Mouse (Mus musculus) midbrain, embryonic 14.5 days (tissue): ENCODE measurements at regions not wholly inside any gene's neighbourhood (a gene's known extent, or its start where the extent isn't known, plus 50 kb on each side); places are given as distances from the start of the nearest gene placed in this dataset.

Experiments used
- ATAC-seq: fragments of 200-750 bp; cut with Nextera tagmentation; 2 replicates; pipeline ENCODE4 v1.8.0; 2017; ENCODE audit warnings: moderate number of reproducible peaks, moderate library complexity; ENCODE audit not compliant: low FRiP score, low TSS enrichment
- DNase-seq: peaks from one replicate; pipeline ENCODE4 v3.0.0-alpha.2; 2015
- H3K27ac ChIP-seq: fragments of 300-500 bp; sonication (generic); replicated peaks from 2 replicates; pipeline ENCODE4 v1.5.1; 2014; ENCODE audit warnings: mild to moderate bottlenecking, low read depth, low read length, moderate library complexity
- H3K27me3 ChIP-seq: fragments of 300-500 bp; sonication (generic); 2 replicates; pipeline ENCODE4 v1.6.1; 2014; ENCODE audit warnings: low read length, control low read depth, mixed read lengths; ENCODE audit not compliant: control insufficient read depth, insufficient read depth
- H3K36me3 ChIP-seq: fragments of 300-500 bp; sonication (generic); 2 replicates; pipeline ENCODE4 v1.6.1; 2014; ENCODE audit warnings: low read length, control low read depth; ENCODE audit not compliant: control insufficient read depth, insufficient read depth
- H3K4me1 ChIP-seq: fragments of 300-500 bp; sonication (generic); 2 replicates; pipeline ENCODE4 v1.6.1; 2014; ENCODE audit warnings: mild to moderate bottlenecking, antibody characterized with exemption, low read length, control low read depth; ENCODE audit not compliant: control insufficient read depth, insufficient read depth
- H3K4me2 ChIP-seq: fragments of 300-500 bp; sonication (generic); 2 replicates; pipeline ENCODE4 v1.6.1; 2014; ENCODE audit warnings: mild to moderate bottlenecking, low read length, moderate library complexity
- H3K4me3 ChIP-seq: fragments of 300-500 bp; sonication (generic); replicated peaks from 2 replicates; pipeline ENCODE4 v1.5.1; 2014; ENCODE audit warnings: low read depth, low read length
- H3K9ac ChIP-seq: fragments of 300-500 bp; sonication (generic); replicated peaks from 2 replicates; pipeline ENCODE4 v1.6.1; 2014; ENCODE audit warnings: mild to moderate bottlenecking, low read length, moderate library complexity
- H3K9me3 ChIP-seq: fragments of 300-500 bp; sonication (generic); 2 replicates; pipeline ENCODE4 v1.6.1; 2016; ENCODE audit warnings: low read length, control low read depth, mixed read lengths; ENCODE audit not compliant: control insufficient read depth
- WGBS: fragments of 180-500 bp; shearing (Covaris S2); extraction: QIAGEN DNeasy Blood & Tissue Kit; methylation state at CpG from one replicate; pipeline ENCODE4 v1.1.7; 2014; 5-methylcytosine and 5-hydroxymethylcytosine counted together

GRCm38 (mm10) chrX:65241861-65242525 is 194.5 kb downstream of the Ctag2 start:
- DNase-seq (peak; percentile 3), ATAC-seq (no peak)
- no peaks in the 10 kb centered on the region for H3K36me3 ChIP-seq
- no peak overlapping the region for H3K27ac ChIP-seq
- no peaks in the 10 kb centered on the region for H3K4me1 ChIP-seq
- H3K9ac ChIP-seq: no peak overlapping the region
- H3K9me3 ChIP-seq: no peaks in the 10 kb centered on the region
- 87% methylated on average over 4 of the region's 4 CpGs for WGBS
- no peak overlapping the region for H3K4me3 ChIP-seq
- no peaks in the 10 kb centered on the region for H3K27me3 ChIP-seq
- no peak overlapping the region for H3K4me2 ChIP-seq

- DNase-seq (no peak), ATAC-seq (no peak)
- Histone ChIP-seq H3K4me3 (no peak overlapping the region), H3K4me2 (no peak overlapping the region), H3K4me1 (no peaks in the 10 kb centered on the region), H3K36me3 (no peaks in the 10 kb centered on the region), H3K27ac (no peak overlapping the region), H3K9me3 (no peaks in the 10 kb centered on the region), H3K9ac (no peak overlapping the region), H3K27me3 (no peaks in the 10 kb centered on the region)
- WGBS: 77% methylated on average over 2 of the region's 2 CpGs
Measured at GRCm38 (mm10) chrX:65252746-65253145, 205.3 kb downstream of the Ctag2 start.
